Mouse (Mus musculus) liver, adult 2 months (tissue): Measurements from ENCODE around the gene Tnni2. TPM values are rescaled to one million over a fixed set of nuclear protein-coding genes. Genes with fewer than 3 reads are reported as not detected.

Experiments
- DNase-seq: peaks from one replicate; pipeline ENCODE4 v3.0.0-alpha.2; 2011; ENCODE audit warnings: low read depth, low spot score; ENCODE audit errors: extremely low read depth
- H3K27ac ChIP-seq: fragments of 200-500 bp; replicated peaks from 2 replicates; pipeline ENCODE4 v1.5.1; 2012; ENCODE audit warnings: low read depth, mild to moderate bottlenecking, control low read depth, inconsistent platforms, low read length; ENCODE audit not compliant: insufficient read depth
- H3K27me3 ChIP-seq: fragments of 200-500 bp; 2 replicates; pipeline ENCODE4 v1.6.1; 2012; ENCODE audit warnings: mild to moderate bottlenecking, moderate library complexity, low read length, inconsistent platforms; ENCODE audit not compliant: control insufficient read depth, insufficient read depth
- H3K36me3 ChIP-seq: fragments of 200-500 bp; 2 replicates; pipeline ENCODE4 v1.6.1; 2012; ENCODE audit warnings: low read length, inconsistent platforms; ENCODE audit not compliant: control insufficient read depth, insufficient read depth
- H3K4me1 ChIP-seq: fragments of 200-500 bp; 2 replicates; pipeline ENCODE4 v1.6.1; 2011; ENCODE audit warnings: low read length; ENCODE audit not compliant: control insufficient read depth, insufficient read depth
- H3K4me3 ChIP-seq: fragments of 200-500 bp; 2 replicates; pipeline ENCODE4 v1.5.1; 2011; ENCODE audit warnings: low read depth, mild to moderate bottlenecking, control low read depth, low read length, moderate library complexity; ENCODE audit not compliant: insufficient read depth
- H3K79me2 ChIP-seq: fragments of 200-500 bp; 2 replicates; pipeline ENCODE4 v1.6.1; 2012; ENCODE audit warnings: inconsistent platforms, mild to moderate bottlenecking, low read length, moderate library complexity; ENCODE audit not compliant: control insufficient read depth, insufficient read depth
- H3K9ac ChIP-seq: fragments of 200-500 bp; 2 replicates; pipeline ENCODE4 v1.6.1; 2012; ENCODE audit warnings: low read depth, mild to moderate bottlenecking, control low read depth, inconsistent platforms, low read length
- CTCF ChIP-seq: fragments of 200-500 bp; IDR thresholded peaks from 2 replicates; pipeline ENCODE4 v1.5.1; 2011; ENCODE audit warnings: low read depth, low read length, control low read depth
- POLR2A ChIP-seq: fragments of 200-500 bp; IDR thresholded peaks from 2 replicates; pipeline ENCODE4 v1.6.1; 2011; ENCODE audit warnings: low read length, control low read depth; ENCODE audit not compliant: insufficient read depth; ENCODE audit errors: extremely low read depth
- WGBS: fragments of 180-500 bp; shearing (Covaris S2); methylation state at CpG from one replicate; pipeline ENCODE4 v1.1.7; 2018; 5-methylcytosine and 5-hydroxymethylcytosine counted together
- polyA plus RNA-seq: library from polyadenylated mRNA; depleted of rRNA; stranded (reverse); fragments of >200 nt; gene quantifications from 2 replicates; pipeline ENCODE4 v1.2.3, GENCODE M21; 2012
- total RNA-seq: library from RNA; depleted of rRNA; stranded (reverse); fragments of >200 nt; gene quantifications from 2 replicates; pipeline ENCODE4 v1.2.3, GENCODE M21; 2014

Tnni2 gene
- total and polyA plus RNA-seq, 2 experiments: 10.1 TPM; not detected in 1

DNA sequence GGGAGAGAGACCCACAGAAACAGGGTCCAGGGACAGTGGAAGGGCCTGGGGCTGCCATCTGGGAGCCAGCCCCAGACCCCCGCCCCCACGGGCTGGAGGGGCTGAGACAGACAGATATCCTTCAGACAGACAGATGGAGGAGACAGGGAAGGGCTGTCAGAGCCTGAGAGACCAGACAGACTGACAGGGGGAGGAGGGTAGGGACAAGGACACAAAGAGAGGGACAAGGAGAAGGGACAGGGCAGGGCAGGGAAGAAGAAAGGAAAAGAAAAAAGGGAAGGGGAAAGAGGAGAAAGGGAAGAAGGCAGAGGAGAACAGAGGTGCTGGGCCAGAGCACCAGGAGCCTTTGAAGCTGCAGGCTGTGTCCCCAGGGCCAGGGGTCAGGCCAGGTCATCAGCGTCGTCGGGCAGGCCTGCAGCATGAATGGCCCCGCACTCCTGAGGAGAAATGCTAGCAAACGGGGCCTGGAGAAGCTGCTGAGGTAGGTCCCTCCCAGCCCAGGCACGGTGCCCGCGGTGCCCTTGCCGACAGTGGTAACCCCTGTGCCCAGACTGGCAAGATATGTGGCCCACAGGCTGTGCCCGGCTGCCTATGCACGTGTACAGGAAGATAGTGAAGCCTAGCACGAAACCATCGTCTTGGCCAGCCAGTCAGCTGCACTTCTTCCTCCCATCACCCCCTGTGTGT, 30.4 kb downstream of the Tnni2 start:
- Histone ChIP-seq H3K4me3 (no peak overlapping the region), H3K4me1 (no peaks in the 10 kb centered on the region; the same call in 1 of the 2 replicates), H3K27ac (no peak overlapping the region), H3K9ac (no peak overlapping the region), H3K36me3 (no peaks in the 10 kb centered on the region), H3K27me3 (no peaks in the 10 kb centered on the region), H3K79me2 (no peaks in the 10 kb centered on the region)
- no peak for DNase-seq
- TF ChIP-seq CTCF: no peak
- TF ChIP-seq POLR2A: no peak
- 60% methylated on average over 15 of the region's 15 CpGs for WGBS

DNA sequence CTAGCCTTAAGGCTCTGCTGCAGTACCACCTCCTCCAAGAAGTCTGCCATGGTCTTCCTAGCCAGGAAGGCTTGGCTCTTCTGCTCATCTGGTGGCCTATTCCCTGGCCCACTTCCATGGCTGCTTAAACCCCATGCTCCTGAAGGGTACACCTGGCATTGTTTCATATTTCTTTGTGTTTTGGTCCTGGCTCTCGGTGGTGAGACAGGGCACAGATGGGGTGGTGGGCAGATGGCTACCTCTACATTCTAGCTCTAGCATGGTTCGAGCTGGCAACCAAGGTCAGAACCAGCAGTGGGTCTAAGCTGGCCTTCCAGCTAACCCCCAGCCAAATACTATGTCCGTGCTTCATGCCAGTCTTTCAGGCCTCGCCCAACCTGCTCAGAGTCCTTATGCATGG, 31.3 kb downstream of the Tnni2 start:
- no peak for DNase-seq
- Histone ChIP-seq H3K27me3 (no peaks in the 10 kb centered on the region), H3K36me3 (no peaks in the 10 kb centered on the region), H3K9ac (no peak overlapping the region), H3K4me1 (no peaks in the 10 kb centered on the region; the same call in 1 of the 2 replicates), H3K27ac (no peak overlapping the region), H3K4me3 (no peak overlapping the region), H3K79me2 (no peaks in the 10 kb centered on the region)
- TF ChIP-seq CTCF (no peak), POLR2A (no peak)
- WGBS: 97% methylated on average over 4 of the region's 4 CpGs

DNA sequence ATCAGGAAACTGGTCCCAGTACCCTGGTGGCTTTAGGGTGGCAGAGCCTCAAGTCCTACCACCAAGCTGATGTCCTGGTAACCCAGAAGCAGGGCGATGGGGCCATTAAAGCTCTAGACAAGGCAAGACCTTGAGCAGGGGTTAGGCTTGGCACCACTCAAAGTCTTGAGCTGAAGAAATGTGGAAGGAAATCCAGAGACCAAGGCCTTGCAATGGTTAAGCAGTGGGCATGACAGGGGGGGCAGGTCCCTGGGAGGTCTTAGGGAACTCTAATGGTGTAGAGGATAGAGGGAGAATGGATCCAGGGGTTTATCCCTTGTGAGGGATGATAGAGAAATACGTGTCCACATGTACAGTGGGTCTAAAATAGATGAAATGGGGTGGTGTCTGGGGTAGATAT, 31.9 kb downstream of the Tnni2 start:
- no peaks in the 10 kb centered on the region for H3K27me3 ChIP-seq
- H3K79me2 ChIP-seq: no peaks in the 10 kb centered on the region
- H3K27ac ChIP-seq: no peak overlapping the region
- TF ChIP-seq CTCF (no peak), POLR2A (no peak)
- DNase-seq: no peak
- H3K4me3 ChIP-seq: no peak overlapping the region
- no peaks in the 10 kb centered on the region; the same call in 1 of the 2 replicates for H3K4me1 ChIP-seq
- 87% methylated on average over 2 of the region's 2 CpGs for WGBS
- H3K9ac ChIP-seq: no peak overlapping the region
- no peaks in the 10 kb centered on the region for H3K36me3 ChIP-seq

DNA sequence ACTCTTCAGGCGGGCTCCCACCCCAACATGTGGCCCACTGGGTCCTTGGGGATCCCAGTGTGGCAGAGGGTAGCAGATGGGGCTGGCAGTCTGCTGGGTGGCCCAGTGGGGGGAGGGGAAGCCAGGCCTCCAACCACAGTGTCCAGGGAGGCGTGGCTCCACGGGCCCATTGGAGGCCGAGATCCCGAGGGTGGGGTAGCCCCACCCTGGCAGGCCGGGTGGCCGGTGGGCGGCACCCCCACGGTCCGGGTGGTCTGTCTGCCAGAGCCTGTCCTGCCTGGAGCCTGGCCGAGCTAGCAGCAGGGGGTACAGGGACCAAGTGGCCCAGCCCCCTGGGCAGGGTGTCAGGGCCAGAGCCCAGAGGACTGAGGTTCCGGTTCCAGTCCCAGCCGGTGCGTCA, 33.2 kb downstream of the Tnni2 start:
- Histone ChIP-seq H3K4me1 (no peaks in the 10 kb centered on the region; the same call in 1 of the 2 replicates), H3K27ac (no peak overlapping the region), H3K79me2 (no peaks in the 10 kb centered on the region), H3K27me3 (no peaks in the 10 kb centered on the region), H3K4me3 (no peak overlapping the region), H3K9ac (no peak overlapping the region), H3K36me3 (no peaks in the 10 kb centered on the region)
- TF ChIP-seq POLR2A (no peak), CTCF (no peak)
- WGBS: 85% methylated on average over 14 of the region's 14 CpGs
- DNase-seq: no peak

DNA sequence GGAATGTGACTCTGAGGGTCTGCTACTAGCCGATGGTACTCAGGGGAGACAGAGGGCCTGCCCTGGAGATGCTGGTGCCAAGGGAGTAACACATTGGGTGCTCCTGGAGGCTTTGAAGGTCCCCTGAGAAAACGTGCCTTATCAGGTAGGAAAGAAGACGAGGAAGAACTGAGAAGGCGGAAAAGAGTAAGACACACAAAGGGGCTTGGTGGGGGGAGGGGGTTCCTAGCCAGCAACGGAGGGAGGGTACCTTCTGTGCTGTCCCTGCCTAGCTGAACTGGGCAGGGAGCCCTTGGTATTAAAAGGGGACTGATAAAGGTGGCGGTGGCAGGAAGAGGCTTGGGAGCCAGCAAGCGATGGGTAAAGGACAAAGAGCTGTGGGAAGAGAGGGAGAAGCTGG, 34.0 kb downstream of the Tnni2 start:
- WGBS: 71% methylated on average over 7 of the region's 7 CpGs
- no peak overlapping the region for H3K27ac ChIP-seq

DNA sequence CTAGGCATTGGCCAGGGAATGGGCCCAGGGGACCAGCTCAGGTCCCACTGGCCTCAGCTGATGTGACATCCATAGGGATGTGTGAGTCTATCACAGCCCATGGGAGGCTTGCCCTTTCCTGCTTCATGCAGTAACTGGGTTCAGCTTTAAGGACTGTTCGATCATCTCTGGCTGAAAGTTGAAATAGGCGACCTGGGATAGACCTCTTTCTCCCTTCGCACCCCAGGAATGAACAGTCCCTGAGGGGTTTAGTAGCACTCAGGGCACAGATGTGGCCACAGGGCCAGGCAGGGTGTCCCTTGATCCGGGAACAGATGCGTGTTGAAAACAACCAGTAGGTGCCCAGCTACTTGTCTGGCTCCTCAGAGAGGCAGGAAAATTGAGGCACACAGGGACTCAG, 34.7 kb downstream of the Tnni2 start:
- H3K27ac ChIP-seq: no peak overlapping the region
- H3K4me3 ChIP-seq: no peak overlapping the region
- H3K4me1 ChIP-seq: no peaks in the 10 kb centered on the region; the same call in 1 of the 2 replicates
- H3K27me3 ChIP-seq: no peaks in the 10 kb centered on the region
- H3K79me2 ChIP-seq: no peaks in the 10 kb centered on the region
- WGBS: 76% methylated on average over 5 of the region's 5 CpGs
- H3K36me3 ChIP-seq: no peaks in the 10 kb centered on the region
- no peak overlapping the region for H3K9ac ChIP-seq
- DNase-seq: no peak
- TF ChIP-seq POLR2A (no peak), CTCF (no peak)

More for the DNA sequence above, 34.0 kb downstream of the Tnni2 start:
- TF ChIP-seq CTCF: no peak
- TF ChIP-seq POLR2A: no peak
- no peak overlapping the region for H3K9ac ChIP-seq
- H3K79me2 ChIP-seq: no peaks in the 10 kb centered on the region
- 0 out of 2 replicates have a peak overlapping the region, but pooled peaks have one; percentile 12 for H3K4me3 ChIP-seq
- no peaks in the 10 kb centered on the region for H3K27me3 ChIP-seq
- no peaks in the 10 kb centered on the region for H3K36me3 ChIP-seq
- no peaks in the 10 kb centered on the region; the same call in 1 of the 2 replicates for H3K4me1 ChIP-seq
- no peak for DNase-seq
